Mouse (Mus musculus): ENCODE data around the gene Itsn1. TPM values are rescaled to one million over a fixed set of nuclear protein-coding genes. Genes with fewer than 3 reads are reported as not detected.
A peak's percentile ranks its signal among the peaks of the same experiment; 100 is the strongest.

Itsn1 gene
- polyA plus RNA-seq (2016; fragmentation: Nextera tagmentation; extraction: Ambion mirVana), result 33.1 and 34.5 TPM in 2 replicates

GRCm38 (mm10) chr16:91729066-91729482 is at the start of gene Itsn1:
TSS of gene Itsn1 (plus strand) at chr16:91729281.
- DNase-seq (ENCODE audit: low spot score), result peak; percentile 98
- WGBS, result 1% methylated on average over 31 of the region's 33 CpGs
- H3K27ac ChIP-seq, result peak within 1 kb of the TSS; percentile 95
- H3K9me3 ChIP-seq (replicated peaks), result no peaks in the 10 kb centered on the region
- H3K27me3 ChIP-seq (ENCODE audit: low read depth, poor library complexity, severe bottlenecking), result no peaks in the 10 kb centered on the region
- peak within 1 kb of the TSS; percentile 93 for H3K4me3 ChIP-seq
- no peaks in the 10 kb centered on the region for H3K36me3 ChIP-seq
- peaks cover 30% of the 10 kb centered on the region for H3K4me1 ChIP-seq

- DNase-seq (ENCODE audit: low spot score), result no peak
- no peak overlapping the region for H3K4me3 ChIP-seq
- H3K36me3 ChIP-seq, result peaks cover 97% of the 10 kb centered on the region
- H3K27me3 ChIP-seq (ENCODE audit: low read depth, poor library complexity, severe bottlenecking), result no peaks in the 10 kb centered on the region
- no peaks in the 10 kb centered on the region for H3K4me1 ChIP-seq
- WGBS, result 89% methylated on average over 5 of the region's 5 CpGs
- H3K27ac ChIP-seq, result no peak overlapping the region
- no peaks in the 10 kb centered on the region for H3K9me3 ChIP-seq (replicated peaks)
These were observed 48.4 kb upstream of the Itsn1 start for GRCm38 (mm10) chr16:91680656-91681055.

- H3K9me3 ChIP-seq (replicated peaks), result no peaks in the 10 kb centered on the region
- H3K4me1 ChIP-seq, result peaks cover 16% of the 10 kb centered on the region
- peaks cover 56% of the 10 kb centered on the region for H3K36me3 ChIP-seq
- no peak overlapping the region for H3K27ac ChIP-seq
- H3K27me3 ChIP-seq (ENCODE audit: low read depth, poor library complexity, severe bottlenecking), result no peaks in the 10 kb centered on the region
- no peak for DNase-seq (ENCODE audit: low spot score)
- WGBS, result 88% methylated on average over 5 of the region's 5 CpGs
- no peak overlapping the region for H3K4me3 ChIP-seq
These were observed 43.6 kb upstream of the Itsn1 start for GRCm38 (mm10) chr16:91685526-91685925.

- no peak overlapping the region for H3K4me3 ChIP-seq
- no peaks in the 10 kb centered on the region for H3K27me3 ChIP-seq (ENCODE audit: low read depth, poor library complexity, severe bottlenecking)
- peaks cover 16% of the 10 kb centered on the region for H3K4me1 ChIP-seq
- WGBS, result 93% methylated on average over 5 of the region's 5 CpGs
- peaks cover 47% of the 10 kb centered on the region for H3K36me3 ChIP-seq
- H3K9me3 ChIP-seq (replicated peaks), result no peaks in the 10 kb centered on the region
- no peak overlapping the region for H3K27ac ChIP-seq
- no peak for DNase-seq (ENCODE audit: low spot score)
These were observed 42.7 kb upstream of the Itsn1 start for GRCm38 (mm10) chr16:91686369-91686768.

- H3K4me1 ChIP-seq, result peaks cover 16% of the 10 kb centered on the region
- WGBS, result 1% methylated on average over 51 of the region's 51 CpGs
- no peaks in the 10 kb centered on the region for H3K9me3 ChIP-seq (replicated peaks)
- peaks cover 31% of the 10 kb centered on the region for H3K36me3 ChIP-seq
- peak overlapping the region; percentile 97 for H3K4me3 ChIP-seq
- H3K27me3 ChIP-seq (ENCODE audit: low read depth, poor library complexity, severe bottlenecking), result no peaks in the 10 kb centered on the region
- no peak for DNase-seq (ENCODE audit: low spot score)
- peak overlapping the region; percentile 94 for H3K27ac ChIP-seq
These were observed 41.0 kb upstream of the Itsn1 start for GRCm38 (mm10) chr16:91688023-91688618.

- H3K27ac ChIP-seq, result peak within 1 kb of the TSS; percentile 94
- under 1% methylated on average over 71 of the region's 71 CpGs for WGBS
- no peaks in the 10 kb centered on the region for H3K9me3 ChIP-seq (replicated peaks)
- peaks cover 16% of the 10 kb centered on the region for H3K4me1 ChIP-seq
- peaks cover 27% of the 10 kb centered on the region for H3K36me3 ChIP-seq
- peak; percentile 96 for DNase-seq (ENCODE audit: low spot score)
- H3K27me3 ChIP-seq (ENCODE audit: low read depth, poor library complexity, severe bottlenecking), result no peaks in the 10 kb centered on the region
- H3K4me3 ChIP-seq, result peak within 1 kb of the TSS; percentile 97
These were observed 40.3 kb upstream of the Itsn1 start, which contains the start of gene Donson for GRCm38 (mm10) chr16:91688619-91689334. TSS of gene Donson (minus strand) at chr16:91688770.

GRCm38 (mm10) chr16:91689791-91690190 is 39.3 kb upstream of the Itsn1 start:
- Histone ChIP-seq H3K27ac (no peak overlapping the region), H3K27me3 (ENCODE audit: low read depth, poor library complexity, severe bottlenecking) (no peaks in the 10 kb centered on the region), H3K4me1 (peaks cover 19% of the 10 kb centered on the region), H3K36me3 (peaks cover 17% of the 10 kb centered on the region), H3K4me3 (no peak overlapping the region), H3K9me3 (replicated peaks) (no peaks in the 10 kb centered on the region)
- WGBS, result 56% methylated on average over 7 of the region's 7 CpGs
- DNase-seq (ENCODE audit: low spot score), result no peak

GRCm38 (mm10) chr16:91694455-91695084 is 34.5 kb upstream of the Itsn1 start:
- H3K27me3 ChIP-seq (ENCODE audit: low read depth, poor library complexity, severe bottlenecking), result no peaks in the 10 kb centered on the region
- DNase-seq (ENCODE audit: low spot score), result peak; percentile 85
- 33% methylated on average over 14 of the region's 14 CpGs for WGBS
- no peak overlapping the region for H3K27ac ChIP-seq
- H3K4me1 ChIP-seq, result peaks cover 12% of the 10 kb centered on the region
- H3K9me3 ChIP-seq (replicated peaks), result no peaks in the 10 kb centered on the region
- H3K4me3 ChIP-seq, result no peak overlapping the region
- peaks cover 35% of the 10 kb centered on the region for H3K36me3 ChIP-seq

GRCm38 (mm10) chr16:91695108-91695755 is 33.8 kb upstream of the Itsn1 start:
- Histone ChIP-seq H3K4me3 (no peak overlapping the region), H3K36me3 (peaks cover 39% of the 10 kb centered on the region), H3K27ac (no peak overlapping the region), H3K4me1 (peaks cover 12% of the 10 kb centered on the region), H3K9me3 (replicated peaks) (no peaks in the 10 kb centered on the region), H3K27me3 (ENCODE audit: low read depth, poor library complexity, severe bottlenecking) (no peaks in the 10 kb centered on the region)
- no peak for DNase-seq (ENCODE audit: low spot score)
- WGBS, result 59% methylated on average over 8 of the region's 8 CpGs

- Histone ChIP-seq H3K27ac (no peak overlapping the region), H3K27me3 (ENCODE audit: low read depth, poor library complexity, severe bottlenecking) (no peaks in the 10 kb centered on the region), H3K4me1 (peaks cover 12% of the 10 kb centered on the region), H3K4me3 (no peak overlapping the region), H3K36me3 (peaks cover 63% of the 10 kb centered on the region), H3K9me3 (replicated peaks) (no peaks in the 10 kb centered on the region)
- no peak for DNase-seq (ENCODE audit: low spot score)
- 95% methylated on average over 1 of the region's 1 CpGs for WGBS
These were observed 30.1 kb upstream of the Itsn1 start for GRCm38 (mm10) chr16:91698995-91699394.

- Histone ChIP-seq H3K27ac (no peak overlapping the region), H3K9me3 (replicated peaks) (no peaks in the 10 kb centered on the region), H3K4me1 (peaks cover 8% of the 10 kb centered on the region; the same call in 1 of the 2 replicates), H3K27me3 (ENCODE audit: low read depth, poor library complexity, severe bottlenecking) (no peaks in the 10 kb centered on the region), H3K4me3 (no peak overlapping the region), H3K36me3 (peaks cover 74% of the 10 kb centered on the region)
- no peak for DNase-seq (ENCODE audit: low spot score)
- WGBS, result 73% methylated on average over 13 of the region's 13 CpGs
These were observed 27.2 kb upstream of the Itsn1 start for GRCm38 (mm10) chr16:91701908-91702307.

- Histone ChIP-seq H3K27me3 (ENCODE audit: low read depth, poor library complexity, severe bottlenecking) (no peaks in the 10 kb centered on the region), H3K36me3 (peaks cover 74% of the 10 kb centered on the region), H3K4me3 (no peak overlapping the region), H3K27ac (no peak overlapping the region), H3K4me1 (peaks cover 8% of the 10 kb centered on the region; the same call in 1 of the 2 replicates), H3K9me3 (replicated peaks) (no peaks in the 10 kb centered on the region)
- 64% methylated on average over 3 of the region's 3 CpGs for WGBS
- no peak for DNase-seq (ENCODE audit: low spot score)
These were observed 26.3 kb upstream of the Itsn1 start for GRCm38 (mm10) chr16:91702771-91703188.
